Mouse (Mus musculus) left cerebral cortex, adult 18-20 months (tissue): ENCODE measurements around the gene Elane. TPM values are rescaled to one million over a fixed set of nuclear protein-coding genes. Genes with fewer than 3 reads are reported as not detected.
"Not testable (repeated sequence)": the region's sequence is repeated elsewhere in the genome, so short reads cannot be mapped to it uniquely, and the experiment has no call there.

Source experiments
- DNase-seq, 2 experiments: peaks; one replicate each; pipeline ENCODE4 v3.0.0; 2021 to 2022; ENCODE audit warnings: low spot score in 2 of 2, mixed read lengths in 1 of 2
- total RNA-seq, 2 experiments: library from RNA; stranded (reverse); gene quantifications; 2 replicates each; pipeline ENCODE4 v1.2.3; 2021

The Elane gene
- total RNA-seq, 2 experiments from 2014 or later = not detected

DNA sequence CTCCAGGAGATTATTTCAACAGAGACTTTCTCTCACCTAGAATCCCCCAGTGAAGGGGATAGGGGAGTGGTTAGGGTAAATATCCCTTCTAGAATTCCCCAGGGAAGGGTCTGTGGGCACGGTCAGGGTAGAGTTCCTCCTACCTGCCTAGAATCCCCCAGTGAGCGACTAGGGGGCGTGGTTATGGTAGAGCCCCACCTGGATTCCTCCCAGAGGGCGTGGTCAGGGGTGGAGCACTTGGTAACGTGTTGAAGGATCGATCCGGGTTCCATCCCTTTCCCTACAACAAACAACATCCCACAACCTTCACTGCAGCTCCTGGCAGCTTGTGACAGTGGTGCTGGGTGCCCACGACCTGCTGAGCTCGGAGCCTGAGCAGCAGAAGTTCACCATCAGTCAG is 5.3 kb upstream of the Elane start:
- DNase-seq = no peak

DNA sequence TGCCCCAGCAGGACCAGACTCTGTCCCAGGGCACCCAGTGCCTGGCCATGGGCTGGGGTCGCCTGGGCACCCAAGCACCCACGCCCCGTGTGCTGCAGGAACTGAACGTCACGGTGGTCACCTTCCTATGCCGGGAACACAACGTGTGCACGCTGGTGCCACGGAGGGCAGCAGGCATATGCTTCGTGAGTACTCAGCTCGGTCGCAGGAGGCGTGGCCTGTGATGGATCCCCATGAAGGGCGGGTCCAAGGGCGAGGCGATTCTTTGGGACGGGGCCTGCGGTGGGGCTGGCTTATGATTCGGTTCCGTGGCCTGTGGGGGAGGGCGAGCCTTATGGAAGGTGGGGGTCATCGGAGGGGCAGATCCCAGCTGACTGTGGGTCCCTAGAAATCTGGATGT is 4.1 kb upstream of the Elane start:
- DNase-seq = no peak

DNA sequence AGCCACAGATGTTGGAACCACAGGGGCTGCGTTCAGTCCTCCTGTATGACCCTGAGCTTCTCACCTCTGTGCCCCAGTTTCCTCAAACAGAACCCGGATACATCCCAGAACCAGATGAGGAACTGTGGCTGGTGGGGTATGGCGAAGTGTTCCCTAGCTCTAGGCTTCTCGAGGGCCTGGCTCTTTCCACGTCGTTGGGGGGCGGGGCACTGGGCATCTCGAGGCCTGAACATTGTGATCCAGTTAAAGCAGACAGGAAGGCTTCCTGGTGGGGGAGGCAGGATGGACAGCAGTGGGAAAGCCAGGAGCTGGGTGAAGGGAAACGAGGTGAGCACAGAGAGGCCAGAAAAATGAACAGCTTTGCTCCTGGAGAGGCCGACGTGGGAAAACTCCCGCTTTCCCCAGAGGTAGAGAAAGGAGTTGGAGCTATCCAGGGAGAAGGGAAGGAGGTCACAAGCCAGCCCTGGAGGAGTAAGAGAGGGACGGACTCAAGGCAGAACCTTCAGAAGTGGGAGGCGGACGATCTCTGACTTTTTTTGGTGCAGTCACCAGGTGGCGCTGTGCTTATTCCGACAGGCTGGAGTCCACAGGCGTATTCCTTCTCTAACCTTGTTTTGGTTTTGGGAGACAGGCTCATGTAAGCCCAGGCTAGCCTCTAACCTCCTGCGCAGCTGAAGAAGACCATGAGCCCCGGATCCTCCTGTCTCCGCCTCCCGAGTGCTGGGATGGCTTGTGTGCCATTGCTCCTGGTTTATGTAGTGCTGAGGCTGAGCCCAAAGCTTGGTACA is 2.6 kb upstream of the Elane start:
- DNase-seq = peak; percentile 79 to 87

DNA sequence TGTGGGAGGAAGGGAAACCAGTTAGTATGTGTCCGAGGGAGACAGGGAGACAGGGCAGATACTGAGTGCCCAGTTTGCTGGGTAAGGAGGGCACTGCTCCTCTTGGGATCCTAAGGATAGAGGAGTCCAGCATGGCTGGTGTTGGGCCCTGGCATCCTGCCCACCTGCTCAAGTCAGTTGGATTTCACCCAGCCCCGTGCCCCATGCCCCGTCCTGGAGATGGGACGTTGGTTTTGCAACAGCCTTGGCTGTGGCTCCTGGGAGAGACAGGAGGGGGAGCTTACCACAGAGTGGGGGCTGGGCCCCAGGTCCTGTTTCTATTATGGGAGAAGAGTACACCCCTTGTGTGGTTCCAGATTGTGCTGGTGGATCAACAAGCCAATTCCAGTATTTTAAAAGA is 1.6 kb upstream of the Elane start:
- no peak for DNase-seq

DNA sequence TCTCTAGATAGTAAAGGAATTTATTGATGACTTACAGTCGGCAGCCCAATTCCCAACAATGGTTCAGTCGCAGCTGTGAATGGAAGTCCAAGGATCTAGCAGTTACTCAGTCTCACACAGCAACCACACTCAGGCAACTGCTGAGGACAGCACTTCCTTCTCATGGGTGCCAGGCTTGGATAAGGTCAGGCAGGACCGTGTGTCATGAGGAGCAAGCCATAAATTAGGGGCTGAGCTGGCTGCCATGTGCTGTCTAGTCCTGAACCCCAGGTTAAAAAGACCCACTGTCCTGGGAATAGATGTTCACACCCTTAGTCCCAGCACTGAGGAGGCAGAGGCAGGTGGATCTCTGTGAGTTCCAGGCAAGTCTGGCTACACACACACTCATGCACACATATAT is 1.1 kb upstream of the Elane start:
- not testable (repeated sequence) for DNase-seq

DNA sequence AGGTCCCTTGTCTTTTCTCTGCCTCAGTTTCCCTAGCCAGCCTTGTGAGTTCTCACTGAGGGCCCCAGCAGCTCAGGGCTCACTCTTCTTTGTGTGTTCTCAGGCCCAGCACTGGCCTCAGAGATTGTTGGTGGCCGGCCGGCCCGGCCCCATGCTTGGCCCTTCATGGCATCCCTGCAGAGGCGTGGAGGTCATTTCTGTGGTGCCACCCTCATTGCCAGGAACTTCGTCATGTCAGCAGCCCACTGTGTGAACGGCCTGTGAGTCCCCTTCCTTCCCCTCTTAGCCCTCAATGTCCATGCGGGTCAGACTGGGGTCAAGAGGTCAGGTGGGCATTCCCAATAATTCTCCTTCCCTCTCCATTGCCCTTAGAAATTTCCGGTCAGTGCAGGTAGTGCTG is 564 bp downstream of the Elane start:
- no peak for DNase-seq

DNA sequence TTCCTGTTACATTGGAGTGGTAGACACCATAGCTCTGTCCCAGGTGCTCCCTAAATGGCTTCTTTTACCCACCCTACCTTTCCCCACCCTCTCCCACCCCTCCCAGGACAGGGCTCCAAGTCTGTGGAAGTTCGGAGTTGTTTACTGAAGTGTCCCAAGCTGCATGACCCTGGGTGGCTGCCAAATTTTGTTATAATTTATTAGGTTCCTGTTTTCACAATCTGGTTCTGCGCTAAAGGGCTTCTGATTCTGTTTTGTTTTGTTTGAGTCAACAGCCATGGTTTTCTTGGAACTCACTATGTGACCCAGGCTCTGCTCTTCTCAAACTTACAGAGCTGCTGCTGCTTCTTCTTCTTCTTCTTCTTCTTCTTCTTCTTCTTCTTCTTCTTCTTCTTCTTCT is 3.3 kb downstream of the Elane start:
- no peak for DNase-seq

DNA sequence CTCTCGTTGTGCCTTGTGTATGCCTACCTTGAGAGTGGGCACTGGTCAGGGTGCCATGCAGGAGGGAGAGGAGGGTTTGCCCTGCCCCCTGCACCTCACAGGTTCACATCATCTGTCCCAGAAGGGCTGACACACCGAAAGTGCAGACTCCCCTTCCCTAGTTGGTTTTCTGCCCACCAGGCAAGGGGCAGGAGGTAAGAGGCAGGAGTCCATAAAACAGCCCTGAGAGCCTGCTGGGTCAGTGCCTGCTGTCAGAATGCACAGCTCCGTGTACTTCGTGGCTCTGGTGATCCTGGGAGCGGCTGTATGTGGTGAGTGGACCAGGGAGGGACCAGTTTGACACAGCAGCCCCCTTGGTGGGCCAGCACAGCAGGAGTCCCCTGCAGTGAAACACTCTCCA is 4.6 kb downstream of the Elane start, which contains the start of gene Cfd:
Cfd (plus strand) TSS at position 184 of the 400 bp plus-strand sequence.
- no peak for DNase-seq

DNA sequence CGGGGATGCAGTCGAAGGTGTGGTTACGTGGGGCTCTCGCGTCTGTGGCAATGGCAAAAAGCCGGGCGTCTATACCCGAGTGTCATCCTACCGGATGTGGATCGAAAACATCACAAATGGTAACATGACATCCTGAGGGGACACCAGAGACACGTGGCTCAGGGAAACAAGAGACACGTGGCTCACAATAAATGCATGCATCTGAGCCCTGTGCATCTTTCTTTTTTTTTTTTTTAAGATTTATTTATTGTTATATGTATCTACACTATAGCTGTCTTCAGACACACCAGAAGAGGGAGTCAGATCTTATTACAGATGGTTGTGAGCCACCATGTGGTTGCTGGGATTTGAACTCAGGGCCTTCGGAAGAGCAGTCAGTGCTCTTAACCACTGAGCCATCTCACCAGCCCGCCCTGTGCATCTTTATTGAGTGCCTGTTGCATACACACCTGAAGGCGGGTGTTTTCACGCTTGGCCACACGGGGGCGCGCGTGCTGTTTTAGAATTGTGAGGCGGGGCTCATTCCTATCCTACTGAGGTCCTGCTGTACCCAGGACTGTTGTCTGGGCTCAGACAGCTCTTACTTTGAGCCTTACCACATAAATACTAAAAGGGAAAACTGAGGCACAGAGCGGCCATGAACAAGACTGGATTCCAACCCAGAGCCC is 6.5 kb downstream of the Elane start:
- DNase-seq = peak; percentile 78 to 85

DNA sequence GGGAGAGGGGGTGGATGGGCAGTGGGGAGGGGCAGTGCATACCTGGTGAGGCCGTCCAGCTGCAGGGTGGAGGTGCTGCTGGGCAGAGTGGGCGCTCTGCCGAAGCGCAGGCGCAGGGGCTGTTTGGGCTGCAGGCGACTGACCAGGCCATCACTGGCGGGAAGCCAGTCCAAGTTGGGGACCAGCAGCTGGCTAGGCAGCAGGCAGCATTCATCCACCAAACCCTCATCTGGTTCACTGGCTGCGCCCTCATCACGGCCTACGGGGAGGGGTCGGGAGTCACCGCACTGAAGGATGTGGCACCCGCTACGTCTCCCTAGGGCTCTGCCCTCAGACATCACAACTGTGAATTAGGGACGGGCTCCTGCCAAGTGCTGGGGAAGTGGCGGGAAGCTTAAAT is 10.3 kb downstream of the Elane start:
- no peak for DNase-seq

DNA sequence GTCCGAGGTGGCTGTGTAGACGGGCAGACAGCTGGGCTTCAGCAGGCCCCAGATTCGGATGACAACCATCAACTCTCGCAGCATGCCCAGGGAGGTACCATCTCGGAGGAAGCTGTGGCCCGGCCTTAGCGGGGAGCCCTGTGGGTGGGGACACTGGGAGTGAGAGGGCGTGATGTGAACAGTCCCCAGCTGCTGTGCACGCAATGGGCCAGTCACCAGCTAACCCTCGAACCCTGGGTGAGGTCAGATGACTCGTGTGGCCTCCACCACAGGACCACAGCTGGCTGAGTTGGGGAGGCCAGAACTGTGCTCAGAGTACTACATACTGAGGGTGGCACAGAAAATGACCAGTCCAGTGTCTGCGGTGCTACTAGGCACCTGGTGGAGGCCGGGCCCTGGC is 10.8 kb downstream of the Elane start:
- DNase-seq = no peak

DNA sequence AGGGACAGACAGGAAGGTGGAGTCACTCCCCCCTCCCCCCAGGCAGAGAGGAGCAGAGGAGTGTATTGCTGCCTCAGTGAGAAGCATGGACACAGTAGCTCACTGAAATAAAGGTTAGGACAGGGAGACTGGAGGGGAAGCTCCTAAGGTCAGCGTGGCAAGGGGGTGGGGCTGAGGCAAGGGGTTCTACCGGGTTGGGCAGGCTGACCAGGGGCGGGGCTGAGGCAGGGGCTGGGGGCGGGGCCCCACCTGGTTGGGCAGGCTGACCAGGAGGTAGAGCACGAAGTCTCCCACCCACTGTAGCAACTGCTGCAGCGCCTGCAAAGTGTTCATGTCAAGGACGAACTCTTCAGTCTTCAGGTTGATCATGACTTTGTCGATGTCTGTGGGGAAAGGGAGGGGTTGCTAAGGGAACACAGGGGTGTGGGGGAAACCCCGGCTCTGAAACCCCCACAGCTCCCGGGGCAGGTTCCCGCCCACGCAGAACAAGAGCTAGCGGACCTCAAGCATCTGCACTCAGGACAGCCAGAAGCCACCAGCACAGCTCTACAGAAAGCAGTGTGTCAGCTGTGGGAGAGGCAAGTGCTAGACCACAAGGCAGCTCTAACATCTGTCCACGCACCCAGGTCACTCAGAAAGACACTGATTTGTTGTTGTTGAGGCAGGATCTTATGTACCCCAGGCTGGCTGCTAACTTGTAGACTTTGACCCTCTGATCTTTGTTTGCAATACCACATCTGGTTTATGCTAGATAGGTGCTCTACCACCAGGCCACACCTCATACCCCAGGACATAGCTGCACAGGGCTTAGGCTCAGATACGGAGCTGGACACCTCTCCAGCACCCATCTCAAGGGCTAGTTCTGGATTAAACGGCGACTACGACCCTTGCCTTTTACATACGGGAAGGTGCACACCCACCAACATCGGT is 11.5 kb downstream of the Elane start:
- DNase-seq = no peak

DNA sequence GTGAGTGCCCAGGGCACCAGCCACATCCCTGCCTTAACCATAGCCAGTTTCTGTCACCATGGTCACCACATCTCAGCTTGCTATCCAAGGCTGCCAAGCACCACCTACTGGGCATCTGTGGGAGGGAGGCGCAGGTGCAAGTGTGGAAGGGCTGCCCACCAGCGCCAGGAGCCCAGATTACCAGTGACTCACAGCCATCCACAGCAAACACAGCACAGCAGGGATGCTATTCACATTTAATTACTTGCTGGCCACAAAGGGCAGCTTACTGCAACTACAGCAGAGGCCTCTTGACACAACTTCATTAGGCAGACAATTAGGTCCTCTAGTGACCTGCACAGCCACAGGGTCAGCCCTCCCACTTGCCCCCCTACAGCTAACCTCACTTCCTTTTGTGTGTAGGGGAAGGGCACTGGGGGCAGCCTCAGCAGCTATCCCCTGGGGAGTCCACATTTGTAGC is 14.9 kb downstream of the Elane start:
- peak; percentile 82 to 91 for DNase-seq

DNA sequence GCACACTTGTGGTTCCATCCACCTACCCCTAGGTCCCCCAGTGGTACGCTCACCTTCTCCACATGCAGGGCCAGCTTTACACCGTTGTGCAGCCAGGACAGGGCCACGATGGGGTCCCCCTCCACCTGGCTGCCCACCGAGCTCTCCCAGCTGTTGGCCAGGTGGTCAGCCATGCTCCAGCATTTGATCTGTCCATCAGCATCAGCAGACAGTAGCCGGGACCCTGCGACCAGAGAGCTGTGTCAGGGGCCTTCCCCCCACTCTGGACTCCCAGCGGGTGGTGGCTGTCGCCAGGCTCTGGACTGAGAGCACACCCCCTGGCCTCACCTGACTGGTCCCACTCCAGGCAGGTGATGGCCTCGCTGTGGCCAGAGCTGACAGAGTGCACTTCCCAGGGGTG is 20.7 kb downstream of the Elane start:
- no peak for DNase-seq

DNA sequence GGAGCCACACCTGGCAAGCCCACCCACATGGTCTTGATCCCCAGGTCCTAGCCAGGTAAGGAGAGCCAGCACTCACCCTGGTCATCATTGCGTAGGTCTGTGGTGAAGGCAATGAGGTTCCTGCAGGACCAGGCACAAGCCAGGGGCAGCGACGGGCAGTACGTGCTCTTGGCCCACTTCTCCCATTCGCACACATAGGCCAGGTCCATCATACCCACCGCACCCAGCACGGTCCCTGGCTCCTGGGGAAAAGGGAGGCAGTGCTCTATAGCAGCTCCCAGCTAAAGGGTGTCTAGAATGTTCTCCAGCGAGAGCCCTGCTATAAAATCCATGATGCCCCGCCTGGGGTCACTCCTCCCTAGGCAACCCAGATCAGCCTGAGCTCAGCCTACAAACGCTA is 21.4 kb downstream of the Elane start:
- no peak for DNase-seq

DNA sequence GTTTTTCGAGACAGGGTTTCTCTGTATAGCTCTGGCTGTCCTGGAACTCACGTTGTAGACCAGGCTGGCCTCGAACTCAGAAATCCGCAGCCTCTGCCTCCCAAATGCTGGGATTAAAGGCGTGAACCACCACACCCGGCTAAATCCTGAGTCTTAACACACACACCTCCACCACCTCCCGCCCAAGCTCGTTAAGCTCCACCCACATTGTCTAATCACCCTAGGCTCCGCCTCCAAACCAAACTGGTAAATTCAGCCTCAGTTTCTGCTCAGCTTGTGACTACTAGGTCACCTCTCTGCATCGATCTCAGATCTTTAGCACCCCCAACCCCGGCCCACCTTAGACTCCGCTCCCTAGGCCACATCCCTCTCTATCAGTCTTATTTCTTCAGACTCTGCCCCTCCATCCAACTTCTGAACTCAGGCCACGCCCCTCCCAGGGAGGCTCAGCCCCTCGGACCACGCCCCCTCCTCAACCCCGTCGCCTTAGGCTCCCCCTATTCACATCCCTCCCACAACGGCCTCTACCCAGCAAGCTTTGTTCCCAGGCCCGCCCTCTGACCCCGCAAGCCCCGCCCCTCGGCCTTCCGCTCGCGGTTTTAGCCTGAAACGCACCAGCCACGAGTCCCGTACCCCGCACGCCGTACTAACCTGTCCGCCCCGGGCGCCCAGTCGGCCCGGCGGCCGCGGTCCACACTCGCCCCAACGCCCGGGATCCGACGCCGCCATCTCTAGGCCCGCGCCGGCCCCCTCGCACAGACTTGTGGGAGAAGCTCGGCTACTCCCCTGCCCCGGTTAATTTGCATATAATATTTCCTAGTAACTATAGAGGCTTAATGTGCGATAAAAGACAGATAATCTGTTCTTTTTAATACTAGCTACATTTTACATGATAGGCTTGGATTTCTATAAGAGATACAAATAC is 22.4 kb downstream of the Elane start, which contains the start of gene Med16:
Med16 (minus strand) TSS at position 757 of the 925 bp plus-strand sequence.
- DNase-seq = peak; percentile 90 to 94

DNA sequence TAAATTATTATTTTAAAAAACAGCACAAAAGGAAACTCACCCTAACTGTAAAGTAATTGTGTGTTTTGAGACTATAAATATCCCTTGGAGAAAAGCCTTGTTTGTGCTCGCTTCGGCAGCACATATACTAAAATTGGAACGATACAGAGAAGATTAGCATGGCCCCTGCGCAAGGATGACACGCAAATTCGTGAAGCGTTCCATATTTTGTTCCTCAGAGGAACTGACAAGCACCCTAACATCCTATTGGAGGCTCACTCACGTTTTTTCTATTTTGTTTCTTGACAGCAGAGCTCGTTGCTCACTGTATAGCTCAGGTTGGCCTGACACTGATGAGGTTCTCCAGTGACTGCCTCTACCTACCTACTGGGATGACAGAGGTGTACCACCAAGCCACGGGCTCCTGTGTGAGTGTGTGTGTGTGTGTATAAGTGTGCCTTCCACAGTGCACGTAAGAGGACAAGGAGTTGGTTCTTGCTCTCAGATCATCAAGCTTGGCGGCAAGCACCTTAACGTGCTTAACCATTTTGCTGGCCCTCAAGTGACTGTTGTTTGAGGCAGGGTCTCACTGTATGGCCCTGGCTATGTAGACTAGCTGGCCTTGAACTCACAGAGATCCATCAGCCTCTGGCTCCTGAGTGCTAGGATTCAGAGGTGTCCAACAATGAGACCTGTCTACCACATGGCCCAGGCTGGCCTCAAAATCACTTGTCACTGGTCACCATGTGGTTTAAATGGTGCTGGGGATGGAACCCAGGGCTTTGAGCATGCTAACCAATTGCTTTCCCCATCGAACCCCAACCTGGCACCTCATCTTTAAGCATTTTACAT is 23.3 kb downstream of the Elane start:
- DNase-seq = no peak

DNA sequence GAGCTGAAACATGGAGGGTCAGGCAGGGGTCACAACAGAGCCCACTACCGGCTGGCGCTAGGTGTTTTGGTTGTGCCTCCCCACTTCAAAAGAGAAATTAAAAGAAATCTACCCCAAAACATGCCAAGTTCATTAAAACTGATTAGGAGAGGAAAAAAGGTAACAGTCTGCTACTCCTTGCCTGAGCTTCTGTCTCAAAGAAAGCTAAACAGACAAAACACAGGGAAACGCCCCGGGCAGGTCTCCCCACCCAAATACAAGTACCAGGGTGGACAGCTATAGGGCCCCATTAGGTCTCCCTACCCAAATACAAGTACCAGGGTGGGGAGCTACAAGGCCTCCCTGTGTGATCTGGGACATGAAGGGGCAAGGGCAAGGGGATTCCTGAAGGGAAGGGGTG is 24.5 kb downstream of the Elane start, which contains the start of gene Gm26602:
Gm26602 (plus strand) TSS at position 301 of the 400 bp plus-strand sequence.
- DNase-seq = no peak

DNA sequence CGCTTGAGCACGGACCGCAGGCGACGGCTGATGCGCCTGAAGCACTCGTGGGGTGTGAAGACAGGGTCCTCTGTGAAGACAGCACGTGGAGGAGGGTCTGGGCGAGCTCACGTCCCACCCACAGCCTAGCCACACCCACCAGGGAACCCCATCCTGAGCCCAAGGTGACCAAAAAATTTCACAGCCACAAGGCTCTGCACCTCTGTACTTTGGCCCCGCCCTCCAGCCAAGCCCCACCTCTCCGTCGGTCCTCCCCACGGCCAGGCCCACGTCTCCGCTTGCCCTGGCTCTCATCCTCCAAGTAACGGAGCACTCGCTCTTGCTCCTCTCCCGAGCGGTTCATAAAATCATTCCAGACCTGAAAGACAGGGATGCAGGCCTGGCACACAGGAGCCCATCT is 26.4 kb downstream of the Elane start:
- DNase-seq = no peak
